Mouse (Mus musculus) ES-Bruce4 (cell line): ENCODE measurements around the gene Fam129b. TPM values are rescaled to one million over a fixed set of nuclear protein-coding genes. Genes with fewer than 3 reads are reported as not detected.

Source experiments
- H3K27ac ChIP-seq: 2 replicates; pipeline ENCODE4 v1.5.1; 2012; ENCODE audit warnings: low read length, inconsistent platforms; ENCODE audit not compliant: insufficient read depth
- H3K27me3 ChIP-seq: 2 replicates; pipeline ENCODE4 v1.6.1; 2012; ENCODE audit warnings: mild to moderate bottlenecking, low read length, inconsistent platforms; ENCODE audit not compliant: control insufficient read depth, poor library complexity, insufficient read depth, severe bottlenecking
- H3K36me3 ChIP-seq: 2 replicates; pipeline ENCODE4 v1.6.1; 2012; ENCODE audit warnings: inconsistent platforms, mild to moderate bottlenecking, low read length, moderate library complexity; ENCODE audit not compliant: control insufficient read depth, poor library complexity, insufficient read depth, severe bottlenecking
- H3K4me1 ChIP-seq: one replicate; pipeline ENCODE4 v1.8.1; 2011; ENCODE audit warnings: low read length; ENCODE audit not compliant: control insufficient read depth, insufficient read depth
- H3K4me3 ChIP-seq: 2 replicates; pipeline ENCODE4 v1.5.1; 2011; ENCODE audit warnings: low read depth, mild to moderate bottlenecking, low read length
- H3K9ac ChIP-seq: 2 replicates; pipeline ENCODE4 v1.6.1; 2012; ENCODE audit warnings: low read depth, mild to moderate bottlenecking, inconsistent platforms; ENCODE audit not compliant: poor library complexity, severe bottlenecking
- H3K9me3 ChIP-seq: replicated peaks from 2 replicates; pipeline ENCODE4 v1.6.1; 2012; ENCODE audit warnings: mild to moderate bottlenecking, low read length, inconsistent platforms; ENCODE audit not compliant: control insufficient read depth, poor library complexity, insufficient read depth, severe bottlenecking
- CTCF ChIP-seq: IDR thresholded peaks from one replicate; pipeline ENCODE4 v1.8.1; 2011; ENCODE audit warnings: low read depth, low read length
- EP300 ChIP-seq: IDR thresholded peaks from 2 replicates; pipeline ENCODE4 v1.6.1; 2011; ENCODE audit warnings: low read depth, low read length; ENCODE audit not compliant: insufficient read depth
- POLR2A ChIP-seq: IDR thresholded peaks from one replicate; pipeline ENCODE4 v1.8.1; 2011; ENCODE audit warnings: low read length; ENCODE audit not compliant: insufficient read depth
- polyA plus RNA-seq: library from polyadenylated mRNA; stranded (reverse); fragments of >200 nt; gene quantifications from 2 replicates; pipeline ENCODE4 v1.2.4, GENCODE M21; 2011; ENCODE audit warnings: low read depth; ENCODE audit not compliant: missing spikeins, insufficient read depth, insufficient read length

The Fam129b gene
- polyA plus RNA-seq, 1 experiment: 65.5 TPM

DNA sequence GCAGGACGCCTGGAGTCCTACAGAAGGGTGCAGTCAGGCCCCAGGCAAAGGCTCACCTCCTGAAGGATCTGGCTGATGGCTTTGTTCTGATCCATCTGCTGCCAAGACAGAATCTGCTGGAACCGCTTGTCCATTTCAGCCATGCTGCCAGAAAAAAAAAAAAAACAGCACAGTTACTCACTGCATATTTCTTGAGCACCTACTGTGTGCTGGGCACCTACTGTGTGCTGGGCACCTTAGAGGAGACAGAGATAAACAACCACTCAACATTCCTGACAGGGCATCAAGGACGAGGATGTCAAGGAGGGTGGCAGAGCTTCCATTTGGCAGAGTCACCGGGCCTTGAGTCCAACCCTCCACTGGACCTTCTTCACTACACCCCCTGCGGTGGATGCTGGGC is 62.8 kb downstream of the Fam129b start:
- Histone ChIP-seq H3K27me3 (no peaks in the 10 kb centered on the region), H3K9me3 (no peaks in the 10 kb centered on the region), H3K36me3 (no peaks in the 10 kb centered on the region; the same call in 1 of the 2 replicates), H3K27ac (no peak overlapping the region), H3K4me1 (peaks cover 4% of the 10 kb centered on the region), H3K4me3 (no peak overlapping the region), H3K9ac (no peak overlapping the region)
- no peak for TF ChIP-seq CTCF
- TF ChIP-seq EP300: no peak
- no peak for TF ChIP-seq POLR2A

DNA sequence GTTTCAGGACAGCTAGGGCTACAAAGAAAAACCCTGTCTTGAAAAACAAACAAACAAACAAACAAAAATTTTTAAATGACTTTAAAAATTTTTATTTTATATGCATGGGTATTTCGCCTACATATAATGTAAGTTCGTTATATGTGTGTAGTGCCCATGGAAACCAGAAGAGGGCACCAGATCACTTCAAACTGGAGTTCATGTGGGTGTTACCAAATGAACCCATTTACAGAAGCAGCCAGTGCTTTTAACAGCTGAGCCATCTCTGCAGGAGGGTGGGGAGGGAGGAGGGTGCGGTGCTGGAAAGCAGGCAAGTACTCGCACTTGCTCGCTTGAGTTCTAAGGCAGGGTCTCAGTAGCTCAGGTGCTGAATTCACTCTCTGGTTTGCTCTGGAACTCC is 63.5 kb downstream of the Fam129b start:
- TF ChIP-seq CTCF (peak; percentile 22), POLR2A (no peak), EP300 (peak; percentile 63; the same call in 1 of the 2 replicates)
- Histone ChIP-seq H3K9ac (no peak overlapping the region), H3K9me3 (no peaks in the 10 kb centered on the region), H3K27me3 (no peaks in the 10 kb centered on the region), H3K27ac (peak overlapping the region; percentile 29), H3K36me3 (no peaks in the 10 kb centered on the region; the same call in 1 of the 2 replicates), H3K4me3 (no peak overlapping the region), H3K4me1 (peaks cover 2% of the 10 kb centered on the region)

DNA sequence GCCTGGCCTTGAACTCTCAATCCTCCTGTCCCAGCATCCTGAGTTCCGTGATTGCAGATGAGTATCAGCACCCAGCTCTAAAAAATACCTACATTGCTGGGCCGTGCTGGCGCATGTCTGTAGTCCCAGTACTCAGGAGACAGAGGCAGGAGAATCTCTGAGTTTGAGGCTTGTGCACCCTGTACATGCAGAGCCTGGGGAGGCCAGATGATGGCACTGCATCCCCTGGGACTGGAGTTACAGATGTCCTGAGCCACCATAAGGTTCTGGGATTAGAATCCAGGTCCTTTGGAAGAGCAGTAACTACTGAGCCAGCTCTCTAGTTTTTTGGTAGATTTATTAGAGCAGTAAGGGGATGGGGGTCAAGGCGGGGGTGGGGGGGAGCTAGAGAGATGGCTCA is 64.6 kb downstream of the Fam129b start:
- 0 out of 2 replicates have a peak overlapping the region, but pooled peaks have one; percentile 29 for H3K27ac ChIP-seq
- peaks cover 2% of the 10 kb centered on the region for H3K4me1 ChIP-seq
- TF ChIP-seq CTCF (peak; percentile 69), POLR2A (no peak), EP300 (no peak)
- no peaks in the 10 kb centered on the region for H3K27me3 ChIP-seq
- no peaks in the 10 kb centered on the region; the same call in 1 of the 2 replicates for H3K36me3 ChIP-seq
- H3K9ac ChIP-seq: peak overlapping the region; percentile 13; the same call in 1 of the 2 replicates
- no peak overlapping the region for H3K4me3 ChIP-seq
- H3K9me3 ChIP-seq: no peaks in the 10 kb centered on the region

DNA sequence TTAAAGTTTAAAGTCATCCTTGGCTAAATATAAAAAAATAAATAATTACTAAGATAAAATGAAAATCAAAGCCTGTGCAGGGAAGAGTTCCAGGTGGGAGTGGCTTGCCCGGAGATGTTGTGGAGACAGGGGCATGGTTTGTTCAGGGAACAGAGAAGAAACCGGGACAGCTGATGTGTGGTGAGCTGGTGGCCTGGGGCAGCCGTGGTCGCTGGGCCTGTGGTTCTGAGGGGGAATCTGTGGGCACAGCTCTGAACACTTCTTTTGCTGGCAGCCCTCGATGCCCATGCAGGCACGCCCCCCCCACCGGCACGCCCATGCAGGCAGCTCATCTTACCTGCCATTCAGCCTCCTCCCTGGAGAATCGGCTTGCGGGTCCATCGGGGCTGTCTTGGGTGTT is 71.5 kb downstream of the Fam129b start:
- no peak for TF ChIP-seq POLR2A
- TF ChIP-seq EP300: no peak
- no peak for TF ChIP-seq CTCF
- Histone ChIP-seq H3K27ac (no peak overlapping the region), H3K4me3 (no peak overlapping the region), H3K4me1 (no peaks in the 10 kb centered on the region), H3K36me3 (no peaks in the 10 kb centered on the region), H3K27me3 (no peaks in the 10 kb centered on the region), H3K9ac (no peak overlapping the region), H3K9me3 (no peaks in the 10 kb centered on the region)

DNA sequence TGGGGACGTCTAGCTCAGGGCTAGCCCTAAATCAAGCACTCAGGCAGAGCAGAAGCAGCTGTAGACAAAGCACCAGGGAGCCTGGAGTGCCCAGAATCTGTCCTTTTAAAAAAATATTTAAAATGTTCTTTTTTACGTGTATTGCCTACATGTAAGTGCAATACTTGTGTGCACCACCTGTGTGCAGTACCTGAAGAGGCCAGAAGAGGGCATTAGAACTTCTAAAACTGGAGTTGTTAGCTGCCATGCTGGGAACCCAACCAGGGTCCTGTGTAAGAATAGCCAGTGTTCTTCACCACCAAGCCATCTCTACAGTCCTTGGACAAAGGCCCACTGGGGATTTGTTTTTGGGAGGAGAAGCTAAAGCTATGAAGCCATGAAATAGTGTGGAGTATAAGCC is 78.7 kb downstream of the Fam129b start:
- H3K36me3 ChIP-seq: peaks cover 7% of the 10 kb centered on the region; the same call in 1 of the 2 replicates
- H3K4me1 ChIP-seq: no peaks in the 10 kb centered on the region
- no peak overlapping the region for H3K27ac ChIP-seq
- no peak overlapping the region for H3K9ac ChIP-seq
- H3K27me3 ChIP-seq: no peaks in the 10 kb centered on the region
- H3K4me3 ChIP-seq: no peak overlapping the region
- TF ChIP-seq POLR2A (no peak), CTCF (no peak), EP300 (no peak)
- no peaks in the 10 kb centered on the region for H3K9me3 ChIP-seq

DNA sequence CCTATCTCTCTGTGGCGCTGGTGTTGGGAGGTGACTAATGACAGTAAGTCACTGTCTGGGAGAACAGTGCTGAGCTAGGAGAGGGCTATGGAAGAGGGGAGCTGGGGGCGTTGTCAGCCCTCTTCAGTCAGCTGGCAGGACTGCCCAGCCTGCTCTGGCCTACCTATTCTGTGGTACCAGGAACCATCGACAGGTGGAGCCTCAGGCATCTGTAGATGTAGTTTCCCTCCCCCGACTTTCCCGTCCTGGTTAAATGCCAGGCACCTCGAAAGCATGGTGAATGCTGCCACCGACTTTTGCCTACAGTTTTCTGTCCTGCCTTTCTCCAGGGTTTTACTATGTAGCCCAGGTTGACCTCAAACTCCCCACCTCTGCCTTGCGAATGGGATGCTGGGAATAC is 81.4 kb downstream of the Fam129b start:
- H3K4me3 ChIP-seq: no peak overlapping the region
- H3K36me3 ChIP-seq: peaks cover 12% of the 10 kb centered on the region
- no peaks in the 10 kb centered on the region for H3K4me1 ChIP-seq
- no peaks in the 10 kb centered on the region for H3K9me3 ChIP-seq
- H3K27ac ChIP-seq: no peak overlapping the region
- H3K9ac ChIP-seq: no peak overlapping the region
- H3K27me3 ChIP-seq: no peaks in the 10 kb centered on the region
- TF ChIP-seq EP300 (no peak), CTCF (peak; percentile 32)
